Mouse (Mus musculus): ENCODE data around the gene Slc1a5.

DNA sequence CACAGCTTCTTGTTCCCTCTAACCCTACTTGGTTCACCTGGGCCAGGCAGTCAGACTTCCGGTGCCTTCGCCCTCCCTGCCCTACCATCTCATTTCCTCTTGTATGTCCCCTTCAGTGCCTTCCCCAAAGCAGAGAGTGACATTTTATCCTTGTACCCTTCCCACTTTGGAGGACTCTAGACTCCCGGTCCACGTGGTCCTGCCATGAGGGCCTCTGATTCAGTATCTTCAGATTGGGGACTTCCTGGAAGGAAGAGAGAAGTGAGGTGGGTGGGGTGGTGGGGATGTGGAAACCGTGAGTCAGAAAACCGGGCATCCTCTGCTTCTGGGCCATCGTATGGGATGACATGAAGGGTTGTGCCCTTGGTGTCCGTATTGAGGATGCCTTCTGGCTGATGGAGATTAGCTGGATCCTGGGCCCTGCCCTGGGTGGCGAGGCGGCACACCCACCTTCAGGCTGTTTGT lies 2.1 kb downstream of the Slc1a5 start:
- TF ChIP-seq CTCF (IDR thresholded peaks at IDR 0.05; ENCODE audit: low read depth): no peak
- no peak for TF ChIP-seq EP300 (IDR thresholded peaks at IDR 0.05; ENCODE audit: low read depth)

All from heart, postnatal 0 days (tissue).